Mouse (Mus musculus) lung, postnatal 0 days (tissue): ENCODE results near the gene Gba. TPM values are rescaled to one million over a fixed set of nuclear protein-coding genes. Genes with fewer than 3 reads are reported as not detected.
A peak's percentile ranks its signal among the peaks of the same experiment; 100 is the strongest.

Experiments
- ATAC-seq: fragments of 200-750 bp; cut with Nextera tagmentation; 2 replicates; pipeline ENCODE4 v1.8.0; 2017; ENCODE audit warnings: moderate library complexity
- DNase-seq: peaks from one replicate; pipeline ENCODE4 v3.0.0-alpha.2; 2016; ENCODE audit warnings: low spot score
- H3K27ac ChIP-seq: fragments of 300-500 bp; sonication (generic); 2 replicates; pipeline ENCODE4 v1.5.1; 2014; ENCODE audit warnings: antibody characterized with exemption, mild to moderate bottlenecking, low read length, mixed read lengths
- H3K27me3 ChIP-seq: fragments of 300-500 bp; sonication (generic); replicated peaks from 2 replicates; pipeline ENCODE4 v1.6.1; 2014; ENCODE audit warnings: low read length, mixed read lengths; ENCODE audit not compliant: insufficient read depth
- H3K36me3 ChIP-seq: fragments of 300-500 bp; sonication (generic); 2 replicates; pipeline ENCODE4 v1.6.1; 2014; ENCODE audit warnings: low read length, mixed read lengths; ENCODE audit not compliant: insufficient read depth
- H3K4me1 ChIP-seq: fragments of 300-500 bp; sonication (generic); 2 replicates; pipeline ENCODE4 v1.6.1; 2014; ENCODE audit warnings: antibody characterized with exemption, low read depth, low read length, mixed read lengths; ENCODE audit not compliant: insufficient read depth
- H3K4me2 ChIP-seq: fragments of 300-500 bp; sonication (generic); replicated peaks from 2 replicates; pipeline ENCODE4 v1.6.1; 2014; ENCODE audit warnings: low read depth, mild to moderate bottlenecking, low read length, moderate library complexity, mixed read lengths
- H3K4me3 ChIP-seq: fragments of 300-500 bp; sonication (generic); 2 replicates; pipeline ENCODE4 v1.5.1; 2014; ENCODE audit warnings: low read depth, low read length
- H3K9ac ChIP-seq: fragments of 300-500 bp; sonication (generic); replicated peaks from 2 replicates; pipeline ENCODE4 v1.6.1; 2014; ENCODE audit warnings: low read depth, mild to moderate bottlenecking
- H3K9me3 ChIP-seq: fragments of 300-500 bp; sonication (generic); 2 replicates; pipeline ENCODE4 v1.6.1; 2016; ENCODE audit warnings: low read length, mixed read lengths
- CTCF ChIP-seq: IDR thresholded peaks from 2 replicates; pipeline ENCODE4 v1.5.1; 2016; ENCODE audit warnings: antibody characterized with exemption, mild to moderate bottlenecking
- EP300 ChIP-seq: IDR thresholded peaks from 2 replicates; pipeline ENCODE4 v1.6.1; 2016; ENCODE audit warnings: antibody characterized with exemption, mild to moderate bottlenecking, control low read depth
- WGBS: fragments of 180-500 bp; shearing (Covaris S2); extraction: QIAGEN DNeasy Blood & Tissue Kit; methylation state at CpG from one replicate; pipeline ENCODE4 v1.1.7; 2014; 5-methylcytosine and 5-hydroxymethylcytosine counted together
- polyA plus RNA-seq: library from polyadenylated mRNA; unstranded; fragments of >200 nt; fragmentation: Nextera tagmentation; extraction: Ambion mirVana; gene quantifications from 2 replicates; pipeline ENCODE4 v1.2.1, GENCODE M21; 2015

Gba gene
- polyA plus RNA-seq, 1 experiment from 2014 or later: 46.5 TPM

DNA sequence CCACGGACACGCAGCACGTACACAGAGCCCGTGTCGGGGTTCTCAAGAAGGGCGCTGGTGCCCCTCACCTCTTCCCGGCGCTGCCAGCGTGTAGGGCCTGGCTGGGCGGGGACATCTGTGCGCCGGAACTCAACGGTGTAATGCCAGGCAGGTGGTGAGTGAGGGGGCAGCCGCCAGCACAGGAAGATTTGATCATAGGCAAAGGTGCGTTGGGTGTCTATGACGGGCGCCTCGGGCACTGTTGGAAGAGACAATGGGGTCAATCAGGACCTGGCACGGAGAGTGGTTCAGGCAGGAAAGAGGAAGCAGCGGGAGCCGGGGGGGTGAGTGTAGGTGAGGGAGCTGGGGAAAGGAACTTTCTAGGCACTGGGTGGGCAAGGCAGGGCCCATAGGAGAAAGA is 35.0 kb downstream of the Gba start:
- no peaks in the 10 kb centered on the region for H3K9me3 ChIP-seq
- H3K4me3 ChIP-seq: no peak overlapping the region
- WGBS: 76% methylated on average over 21 of the region's 21 CpGs
- H3K27ac ChIP-seq: no peak overlapping the region
- no peaks in the 10 kb centered on the region for H3K36me3 ChIP-seq
- ATAC-seq (no peak), DNase-seq (no peak)
- H3K4me1 ChIP-seq: peaks cover 7% of the 10 kb centered on the region
- H3K4me2 ChIP-seq: no peak overlapping the region
- TF ChIP-seq CTCF: no peak
- no peak for TF ChIP-seq EP300
- H3K9ac ChIP-seq: no peak overlapping the region
- H3K27me3 ChIP-seq: no peaks in the 10 kb centered on the region

DNA sequence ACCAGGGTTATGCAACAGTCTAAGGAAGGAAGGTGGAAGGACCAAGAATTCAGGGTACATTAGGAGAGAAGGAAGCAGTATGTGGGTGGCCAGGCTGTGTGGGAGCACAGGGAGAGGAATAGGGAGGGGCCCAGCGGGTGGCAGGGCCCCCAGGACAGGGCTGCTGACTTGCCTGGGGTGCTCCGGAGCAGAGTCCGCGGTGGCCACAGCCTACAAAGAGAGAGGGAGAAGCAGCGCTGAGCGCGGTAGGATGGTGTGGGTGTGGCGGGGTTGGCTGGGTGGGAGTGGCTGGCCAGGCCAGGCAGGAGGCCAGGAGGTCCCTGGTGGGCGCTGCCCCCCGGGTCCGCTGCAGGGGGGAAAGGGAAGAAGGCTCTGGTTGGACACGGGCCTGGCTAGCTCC is 35.8 kb downstream of the Gba start:
- DNase-seq: no peak

DNA sequence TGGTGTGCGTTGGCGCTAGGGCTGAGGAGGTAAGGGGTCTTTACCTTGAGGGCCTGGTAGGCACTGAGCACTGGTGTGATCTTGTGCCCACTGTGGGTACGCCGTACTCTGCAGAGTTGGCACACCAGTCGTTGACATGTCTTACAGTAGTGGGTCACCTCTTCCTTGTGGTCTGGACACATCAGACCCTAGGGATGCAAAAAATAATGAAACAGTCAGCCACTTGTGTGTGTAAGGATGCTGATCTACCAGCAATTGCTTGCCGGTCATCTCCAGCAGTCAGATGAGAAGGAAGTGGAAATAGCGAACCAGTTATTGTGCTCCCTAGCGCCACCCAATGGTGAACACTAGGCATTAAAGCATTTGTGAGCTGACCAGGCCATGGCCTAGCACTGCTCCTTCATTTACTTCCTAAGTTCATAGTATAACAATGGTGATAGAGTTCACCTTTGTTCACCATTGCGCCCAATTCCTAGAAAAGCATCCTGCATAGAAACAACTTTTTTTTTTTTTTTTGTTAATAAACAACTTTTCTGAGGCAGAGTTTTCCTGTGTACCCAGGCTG is 39.7 kb downstream of the Gba start:
- DNase-seq: peak; percentile 85

More for the DNA sequence above, 35.8 kb downstream of the Gba start:
- no peaks in the 10 kb centered on the region for H3K9me3 ChIP-seq
- no peaks in the 10 kb centered on the region for H3K36me3 ChIP-seq
- H3K4me3 ChIP-seq: no peak overlapping the region
- peak; percentile 8; the same call in 1 of the 2 replicates for ATAC-seq
- H3K9ac ChIP-seq: no peak overlapping the region
- no peak overlapping the region for H3K27ac ChIP-seq
- 43% methylated on average over 12 of the region's 12 CpGs for whole genome bisulfite sequencing
- TF ChIP-seq CTCF (no peak), EP300 (no peak)
- peaks cover 3% of the 10 kb centered on the region for H3K4me1 ChIP-seq
- no peaks in the 10 kb centered on the region for H3K27me3 ChIP-seq
- H3K4me2 ChIP-seq: 0 out of 2 replicates have a peak overlapping the region, but pooled peaks have one; percentile 3

DNA sequence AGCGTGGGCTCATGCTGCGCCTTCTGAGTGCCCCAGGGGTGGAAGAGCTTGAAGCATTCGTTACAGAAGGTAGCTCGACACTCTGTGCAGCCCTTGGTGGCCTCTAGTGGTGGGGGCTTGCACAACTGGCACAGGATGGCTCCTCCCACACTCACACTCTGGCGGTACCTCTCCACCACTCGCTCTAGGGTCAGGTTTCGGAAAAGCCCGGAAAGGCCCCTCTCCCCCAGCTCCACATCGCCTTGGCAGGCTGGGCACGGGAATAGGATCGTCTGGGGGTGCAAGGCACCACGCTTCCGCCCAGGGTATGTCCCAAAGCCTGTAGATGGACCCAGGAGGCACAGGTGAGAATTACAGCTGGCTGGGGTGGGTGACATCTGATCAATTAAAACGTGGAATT is 40.9 kb downstream of the Gba start:
- Histone ChIP-seq H3K27ac (no peak overlapping the region), H3K4me3 (no peak overlapping the region), H3K9ac (no peak overlapping the region), H3K9me3 (no peaks in the 10 kb centered on the region), H3K4me2 (0 out of 2 replicates have a peak overlapping the region, but pooled peaks have one; percentile 11), H3K4me1 (peaks cover 25% of the 10 kb centered on the region), H3K36me3 (no peaks in the 10 kb centered on the region), H3K27me3 (peaks cover 6% of the 10 kb centered on the region)
- WGBS: 14% methylated on average over 14 of the region's 14 CpGs
- no peak for TF ChIP-seq EP300
- peak; percentile 72 for TF ChIP-seq CTCF
- ATAC-seq (peak; percentile 62), DNase-seq (peak; percentile 87)

More for the DNA sequence above, 39.7 kb downstream of the Gba start:
- peaks cover 6% of the 10 kb centered on the region for H3K27me3 ChIP-seq
- no peak for TF ChIP-seq EP300
- TF ChIP-seq CTCF: peak; percentile 87
- ATAC-seq: no peak
- no peak overlapping the region for H3K9ac ChIP-seq
- no peak overlapping the region for H3K27ac ChIP-seq
- H3K4me2 ChIP-seq: no peak overlapping the region
- WGBS: 70% methylated on average over 9 of the region's 9 CpGs
- H3K4me3 ChIP-seq: no peak overlapping the region
- H3K4me1 ChIP-seq: peaks cover 25% of the 10 kb centered on the region
- no peaks in the 10 kb centered on the region for H3K36me3 ChIP-seq
- H3K9me3 ChIP-seq: no peaks in the 10 kb centered on the region

DNA sequence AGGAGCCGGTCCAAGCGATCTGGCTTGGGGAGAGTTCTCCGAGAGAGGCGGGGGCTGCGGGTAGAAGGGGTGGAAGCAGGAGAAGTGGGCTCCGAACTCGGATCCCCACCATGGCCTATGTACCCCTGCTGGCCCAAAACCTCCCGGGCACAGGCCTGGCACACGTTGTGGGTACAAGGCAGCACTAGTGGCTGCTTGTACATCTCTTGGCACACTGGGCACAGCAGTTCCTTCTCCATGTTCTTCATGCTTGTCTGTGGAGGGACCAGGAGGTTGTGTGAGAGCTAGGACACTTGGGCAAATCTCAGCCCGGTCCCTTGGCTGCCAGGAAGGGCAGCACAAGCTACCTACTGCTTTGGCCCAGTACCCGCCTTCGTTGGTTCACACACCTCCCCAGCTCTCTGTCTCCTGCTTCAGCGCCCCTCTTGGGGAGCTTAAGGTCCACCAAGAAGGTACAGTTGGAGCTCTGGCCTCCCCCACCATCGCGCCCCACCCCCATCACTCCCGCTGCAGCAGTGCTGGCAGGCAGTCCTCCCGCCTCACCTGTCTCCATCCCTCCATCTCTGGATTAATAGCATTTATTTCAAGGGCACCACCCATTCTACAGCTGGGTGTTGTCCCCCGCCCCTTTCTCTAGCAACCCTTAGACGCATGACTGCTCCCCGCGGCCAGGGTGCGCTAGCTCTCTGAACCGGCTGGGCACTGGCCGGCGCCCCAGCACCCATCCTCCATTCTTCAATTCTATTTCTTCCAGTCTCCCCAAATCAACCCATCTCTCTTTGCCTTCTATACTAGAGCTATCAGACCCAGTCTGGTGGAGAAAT is 41.6 kb downstream of the Gba start:
- 0 out of 2 replicates have a peak, but pooled peaks have one; percentile 18 for ATAC-seq
- Histone ChIP-seq H3K4me3 (0 out of 2 replicates have a peak overlapping the region, but pooled peaks have one; percentile 19), H3K27ac (no peak overlapping the region), H3K4me1 (peaks cover 25% of the 10 kb centered on the region), H3K27me3 (peaks cover 6% of the 10 kb centered on the region), H3K36me3 (no peaks in the 10 kb centered on the region), H3K9me3 (no peaks in the 10 kb centered on the region), H3K4me2 (peak overlapping the region; percentile 54), H3K9ac (no peak overlapping the region)
- DNase-seq: peak; percentile 71
- 17% methylated on average over 25 of the region's 25 CpGs for WGBS
- peak; percentile 51 for TF ChIP-seq CTCF
- TF ChIP-seq EP300: no peak

DNA sequence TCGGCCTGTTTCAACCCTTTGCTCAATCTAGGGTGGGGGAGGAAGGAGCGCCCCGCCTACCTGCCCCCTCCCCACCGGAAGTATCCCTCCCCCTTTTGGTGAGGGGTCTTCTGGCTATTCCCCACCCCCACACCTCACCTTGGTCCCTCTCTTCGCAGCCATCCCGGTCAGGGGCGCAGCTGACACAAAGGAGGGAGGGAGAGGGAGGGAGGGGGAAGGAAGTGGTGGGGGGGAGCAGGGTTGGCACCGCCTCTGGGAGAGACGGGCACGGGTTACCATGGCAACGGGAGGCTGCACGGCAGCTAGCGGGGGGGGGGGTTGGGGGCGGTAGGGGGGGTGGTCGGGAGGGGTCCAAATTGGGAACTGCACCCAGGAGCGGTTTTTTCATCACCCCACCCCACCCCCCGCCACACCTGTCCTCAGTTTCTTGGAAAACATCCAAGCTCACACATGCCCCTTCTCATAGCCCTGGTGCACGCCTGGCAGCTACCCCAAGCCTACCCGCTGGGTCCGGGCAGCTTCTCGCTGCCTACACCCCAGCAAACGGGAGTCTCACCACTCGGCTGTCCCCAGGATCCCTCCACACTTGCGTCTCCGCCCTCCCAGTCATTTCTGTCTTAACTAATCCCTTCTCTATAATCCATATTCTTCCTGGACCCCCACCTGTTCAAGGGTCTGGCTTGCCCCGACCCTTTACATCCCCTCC is 42.4 kb downstream of the Gba start:
- ATAC-seq: no peak
- TF ChIP-seq CTCF (no peak), EP300 (no peak)
- peak; percentile 52 for DNase-seq
- Histone ChIP-seq H3K36me3 (no peaks in the 10 kb centered on the region), H3K9ac (no peak overlapping the region), H3K4me2 (peak overlapping the region; percentile 54), H3K4me1 (peaks cover 25% of the 10 kb centered on the region), H3K4me3 (0 out of 2 replicates have a peak overlapping the region, but pooled peaks have one; percentile 19), H3K27ac (no peak overlapping the region), H3K9me3 (no peaks in the 10 kb centered on the region), H3K27me3 (peaks cover 6% of the 10 kb centered on the region)
- under 1% methylated on average over 12 of the region's 26 CpGs for WGBS
